Comparison of ENCODE assay signal across 9 mouse cellular contexts in genomic region chr10:115617456-115618287, GRCm38 (mm10). TPM values are rescaled to one million over a fixed set of nuclear protein-coding genes. Genes with fewer than 3 reads are reported as not detected.
A peak's percentile ranks its signal among the peaks of the same experiment; 100 is the strongest.
DNase-seq lines count a peak whose midpoint lies in the region; ATAC-seq lines count a peak whose summit lies in the region.
"Had no signal": no experiment of that assay in that cellular context is flagged by ENCODE, and none has a peak within 500 bp of the region (broad histone marks: within the 10 kb centered on the region; RNA-seq: fewer than 3 reads in every experiment).

No protein-coding gene starts in this region.

- H3K27me3 ChIP-seq in kidney, embryonic 15.5 days: peaks cover 9% of the 10 kb centered on the region; the same call in 1 of the 2 replicates
- no peaks in the 10 kb centered on the region for H3K27me3 ChIP-seq in lung, embryonic 16.5 days (ENCODE audit: control insufficient read depth, insufficient read depth, low read depth, low read length)
- no peaks in the 10 kb centered on the region for H3K27me3 ChIP-seq in splenic B cell, adult 2 months (ENCODE audit: control insufficient read depth, insufficient read depth, low read length, poor library complexity, severe bottlenecking)

- H3K4me3 ChIP-seq in kidney, embryonic 15.5 days (replicated peaks): peak overlapping the region; percentile 19
- peak overlapping the region; percentile 34 for H3K4me3 ChIP-seq in lung, embryonic 16.5 days (ENCODE audit: low read length)
- H3K4me3 ChIP-seq: liver, embryonic 13.5 days had no signal

- H3K27ac ChIP-seq in kidney, embryonic 15.5 days: no peak overlapping the region
- no peak overlapping the region for H3K27ac ChIP-seq in lung, embryonic 16.5 days (ENCODE audit: low read length)
- H3K27ac ChIP-seq: liver, embryonic 13.5 days had no signal

- WGBS in kidney, embryonic 15.5 days: 13% methylated on average over 14 of the region's 15 CpGs
- WGBS in lung, embryonic 16.5 days: 12% methylated on average over 13 of the region's 15 CpGs

- peak; percentile 40 for DNase-seq in adrenal gland, postnatal 10 days
- DNase-seq in adrenal gland, adult 8-10 months: no peak
- DNase-seq in CD4-positive, CD25-positive, alpha-beta regulatory T cell, adult 2 months (ENCODE audit: low read depth, low spot score): peak; percentile 59
- peak; percentile 75 for DNase-seq in cerebellum, adult 9-10 months
- peak; percentile 35 for DNase-seq in heart, adult 8-10 months (ENCODE audit: low spot score)
- DNase-seq in splenic B cell, adult 2 months (ENCODE audit: low read depth, low spot score): peak; percentile 72
- DNase-seq: liver, embryonic 13.5 days had no signal

- no peak overlapping the region for H3K9ac ChIP-seq in kidney, embryonic 15.5 days
- no peak overlapping the region for H3K9ac ChIP-seq in lung, embryonic 16.5 days (ENCODE audit: low read length)
- H3K9ac ChIP-seq: liver, embryonic 13.5 days had no signal

- no peaks in the 10 kb centered on the region for H3K9me3 ChIP-seq in kidney, embryonic 15.5 days (replicated peaks)
- no peaks in the 10 kb centered on the region for H3K9me3 ChIP-seq in lung, embryonic 16.5 days (ENCODE audit: control insufficient read depth, low read length)
- H3K9me3 ChIP-seq: liver, embryonic 13.5 days had no signal

- peaks cover 9% of the 10 kb centered on the region; the same call in 1 of the 2 replicates for H3K4me1 ChIP-seq in kidney, embryonic 15.5 days
- H3K4me1 ChIP-seq in lung, embryonic 16.5 days (replicated peaks; ENCODE audit: control insufficient read depth, insufficient read depth, low read length): peaks cover 9% of the 10 kb centered on the region; the same call in 1 of the 2 replicates
- H3K4me1 ChIP-seq: liver, embryonic 13.5 days had no signal

- H3K4me2 ChIP-seq in kidney, embryonic 15.5 days: peak overlapping the region; percentile 51
- H3K4me2 ChIP-seq in lung, embryonic 16.5 days (ENCODE audit: low read depth, low read length): peak overlapping the region; percentile 50
- H3K4me2 ChIP-seq: liver, embryonic 13.5 days had no signal

- ATAC-seq in kidney, embryonic 15.5 days (replicated peaks; ENCODE audit: low FRiP score): 0 out of 2 replicates have a peak, but pooled peaks have one; percentile 70
- ATAC-seq in lung, embryonic 16.5 days (ENCODE audit: low read depth): peak; percentile 73; the same call in 1 of the 2 replicates

- H3K36me3 ChIP-seq in kidney, embryonic 15.5 days: no peaks in the 10 kb centered on the region
- H3K36me3 ChIP-seq in lung, embryonic 16.5 days (ENCODE audit: control insufficient read depth, insufficient read depth, low read length): no peaks in the 10 kb centered on the region
- no peaks in the 10 kb centered on the region for H3K36me3 ChIP-seq in splenic B cell, adult 2 months (ENCODE audit: control insufficient read depth, insufficient read depth, low read length, poor library complexity, severe bottlenecking)
- H3K36me3 ChIP-seq: liver, embryonic 13.5 days had no signal

RNA-seq across cellular contexts. Expression of gene Lgr5, which starts 30.1 kb away (rescaled TPM):
- total RNA-seq in adrenal gland, postnatal 10 days (2021): 10 to 100 TPM; 16.5 to 22.3 TPM
- 10 to 100 TPM; 28.0 to 59.5 (median 39.6) TPM for total RNA-seq in adrenal gland, adult 8-10 months (2022)
- total RNA-seq in heart, adult 8-10 months (2022): not detected
- polyA plus RNA-seq in kidney, embryonic 15.5 days (2015; fragmentation: Nextera tagmentation; extraction: Ambion mirVana): 6.9 and 7.8 TPM in 2 replicates
- 2.3 and 2.4 TPM in 2 replicates for polyA plus RNA-seq in lung, embryonic 16.5 days (2015; fragmentation: Nextera tagmentation; extraction: Ambion mirVana)

RNA-seq across cellular contexts. Expression of gene A930009A15Rik, which starts 47.9 kb away (rescaled TPM):
- total RNA-seq in adrenal gland, postnatal 10 days (2021): not detected
- not detected for total RNA-seq in adrenal gland, adult 8-10 months (2022)
- not detected for total RNA-seq in heart, adult 8-10 months (2022)
- polyA plus RNA-seq in kidney, embryonic 15.5 days (2015; fragmentation: Nextera tagmentation; extraction: Ambion mirVana): 0.21 and 0.22 TPM in 2 replicates
- not detected in 2 replicates for polyA plus RNA-seq in lung, embryonic 16.5 days (2015; fragmentation: Nextera tagmentation; extraction: Ambion mirVana)
- polyA plus RNA-seq: liver, embryonic 13.5 days had no signal

Comparison
In these comparisons a context has a peak if more than half of its experiments do, and no peak if none do; other contexts are left out.
1. RNA of gene Lgr5, which starts 30.1 kb away (total RNA-seq): 28.0 to 59.5 TPM in adrenal gland, adult 8-10 months and 16.5 to 22.3 TPM in adrenal gland, postnatal 10 days; not detected in heart, adult 8-10 months; every median in the first group is over 10 times any median in the second.